Mouse (Mus musculus) forebrain, embryonic 12.5 days (tissue): ENCODE data around the gene St6galnac4. TPM values are rescaled to one million over a fixed set of nuclear protein-coding genes. Genes with fewer than 3 reads are reported as not detected.

Source experiments
- ATAC-seq: fragments of 200-750 bp; cut with Nextera tagmentation; 2 replicates; pipeline ENCODE4 v1.8.0; 2017; ENCODE audit warnings: moderate TSS enrichment; ENCODE audit not compliant: low FRiP score
- H3K27ac ChIP-seq: fragments of 300-500 bp; sonication (generic); 2 replicates; pipeline ENCODE4 v1.5.1; 2016; ENCODE audit warnings: mild to moderate bottlenecking
- H3K27me3 ChIP-seq: fragments of 300-500 bp; sonication (generic); 2 replicates; pipeline ENCODE4 v1.6.1; 2016; ENCODE audit warnings: mild to moderate bottlenecking
- H3K36me3 ChIP-seq: fragments of 300-500 bp; sonication (generic); replicated peaks from 2 replicates; pipeline ENCODE4 v1.6.1; 2016; ENCODE audit warnings: mild to moderate bottlenecking
- H3K4me1 ChIP-seq: fragments of 300-500 bp; sonication (generic); 2 replicates; pipeline ENCODE4 v1.6.1; 2016
- H3K4me2 ChIP-seq: fragments of 300-500 bp; sonication (generic); 2 replicates; pipeline ENCODE4 v1.6.1; 2016; ENCODE audit warnings: mild to moderate bottlenecking, moderate library complexity
- H3K4me3 ChIP-seq: fragments of 300-500 bp; sonication (generic); replicated peaks from 2 replicates; pipeline ENCODE4 v1.5.1; 2016; ENCODE audit warnings: mild to moderate bottlenecking
- H3K9ac ChIP-seq: fragments of 300-500 bp; sonication (generic); 2 replicates; pipeline ENCODE4 v1.6.1; 2016; ENCODE audit warnings: mild to moderate bottlenecking
- H3K9me3 ChIP-seq: fragments of 300-500 bp; sonication (generic); 2 replicates; pipeline ENCODE4 v1.6.1; 2016
- WGBS: fragments of 180-500 bp; shearing (Covaris S2); methylation state at CpG from one replicate; pipeline ENCODE4 v1.1.7; 2016; 5-methylcytosine and 5-hydroxymethylcytosine counted together
- polyA plus RNA-seq: library from polyadenylated mRNA; unstranded; fragments of >200 nt; fragmentation: Nextera tagmentation; extraction: Ambion mirVana; gene quantifications from 2 replicates; pipeline ENCODE4 v1.2.1, GENCODE M21; 2016

The St6galnac4 gene
- polyA plus RNA-seq, 1 experiment from 2014 or later, result 17.0 TPM

DNA sequence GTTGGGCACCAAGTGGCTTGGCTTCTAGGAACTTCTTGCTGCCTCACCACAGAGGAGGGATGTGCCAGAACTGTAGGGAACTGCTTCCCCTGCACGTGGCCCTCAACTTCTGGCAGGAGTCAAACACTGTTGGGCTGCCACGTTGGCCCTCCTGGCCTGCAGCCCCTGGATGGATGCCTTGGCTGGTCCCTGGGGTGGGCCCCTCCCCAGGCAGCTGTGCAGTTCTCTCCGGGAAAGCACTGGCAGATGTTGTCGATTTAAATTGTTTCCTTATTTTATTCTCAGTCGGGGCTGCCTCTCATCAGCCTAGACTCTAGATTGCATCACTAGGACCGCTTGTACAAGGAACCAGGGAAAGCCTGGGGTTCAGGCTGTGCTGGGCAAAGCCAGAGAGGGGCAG is 37.1 kb upstream of the St6galnac4 start:
- peaks cover 9% of the 10 kb centered on the region for H3K4me1 ChIP-seq
- no peak overlapping the region for H3K4me2 ChIP-seq
- WGBS, result 79% methylated on average over 6 of the region's 6 CpGs
- no peaks in the 10 kb centered on the region for H3K36me3 ChIP-seq
- no peak overlapping the region for H3K27ac ChIP-seq
- ATAC-seq, result no peak
- no peaks in the 10 kb centered on the region for H3K27me3 ChIP-seq
- no peaks in the 10 kb centered on the region for H3K9me3 ChIP-seq
- no peak overlapping the region for H3K4me3 ChIP-seq
- no peak overlapping the region for H3K9ac ChIP-seq

DNA sequence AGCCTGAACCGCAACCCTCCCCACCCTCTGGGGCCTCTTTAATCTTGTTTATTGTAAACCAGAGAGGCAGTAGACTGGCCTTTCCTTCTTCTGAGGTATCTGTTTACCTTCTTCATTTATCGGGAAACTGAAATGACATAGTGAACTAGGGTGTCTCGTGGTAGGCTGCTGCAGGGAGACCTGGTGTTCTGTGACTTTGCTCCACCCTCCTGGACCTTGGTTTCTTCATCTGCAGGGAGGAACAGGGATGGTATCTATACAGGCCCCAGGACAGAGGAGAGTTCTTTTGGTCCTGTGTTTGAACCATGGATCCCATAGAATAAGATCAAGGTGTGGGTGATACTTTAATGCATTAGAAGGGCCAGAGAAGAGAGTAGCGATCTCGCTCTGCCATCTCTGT is 35.7 kb upstream of the St6galnac4 start:
- H3K9ac ChIP-seq, result no peak overlapping the region
- no peaks in the 10 kb centered on the region for H3K9me3 ChIP-seq
- no peak for ATAC-seq
- no peak overlapping the region for H3K4me3 ChIP-seq
- H3K27ac ChIP-seq, result no peak overlapping the region
- peaks cover 20% of the 10 kb centered on the region for H3K4me1 ChIP-seq
- no peak overlapping the region for H3K4me2 ChIP-seq
- H3K36me3 ChIP-seq, result no peaks in the 10 kb centered on the region
- WGBS, result 94% methylated on average over 5 of the region's 5 CpGs
- no peaks in the 10 kb centered on the region for H3K27me3 ChIP-seq

DNA sequence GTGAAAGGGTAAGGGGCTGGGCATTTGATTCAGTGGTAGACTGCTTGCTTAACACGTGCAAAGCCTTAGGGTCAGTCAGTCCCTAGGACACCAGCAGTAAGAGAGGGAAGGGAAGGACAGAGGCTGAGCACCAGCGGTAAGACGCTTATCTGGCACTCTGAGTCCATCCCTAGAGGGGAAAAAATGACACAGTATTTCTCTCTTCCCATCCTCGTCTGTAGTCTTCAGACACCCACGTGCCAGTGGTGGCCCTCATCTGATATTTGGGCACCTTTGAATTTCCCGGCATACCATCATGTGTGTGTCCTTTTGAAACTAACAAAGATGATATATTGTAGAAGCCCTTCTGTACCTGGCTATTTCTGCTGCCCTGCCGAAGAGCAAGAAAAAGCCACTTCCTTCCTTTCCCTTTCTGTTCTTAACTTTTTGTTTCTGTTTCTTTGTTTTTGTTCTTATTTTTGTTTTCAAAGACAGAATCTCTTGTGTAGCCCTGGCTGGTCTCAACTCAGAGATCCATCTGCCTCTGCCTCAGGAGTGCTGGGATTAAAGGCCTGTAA is 33.2 kb upstream of the St6galnac4 start:
- H3K4me1 ChIP-seq, result peaks cover 35% of the 10 kb centered on the region
- ATAC-seq, result no peak
- no peak overlapping the region for H3K4me3 ChIP-seq
- no peak overlapping the region for H3K4me2 ChIP-seq
- H3K36me3 ChIP-seq, result no peaks in the 10 kb centered on the region
- H3K9me3 ChIP-seq, result no peaks in the 10 kb centered on the region
- no peak overlapping the region for H3K27ac ChIP-seq
- WGBS, result 76% methylated on average over 7 of the region's 7 CpGs
- no peaks in the 10 kb centered on the region for H3K27me3 ChIP-seq
- H3K9ac ChIP-seq, result no peak overlapping the region

DNA sequence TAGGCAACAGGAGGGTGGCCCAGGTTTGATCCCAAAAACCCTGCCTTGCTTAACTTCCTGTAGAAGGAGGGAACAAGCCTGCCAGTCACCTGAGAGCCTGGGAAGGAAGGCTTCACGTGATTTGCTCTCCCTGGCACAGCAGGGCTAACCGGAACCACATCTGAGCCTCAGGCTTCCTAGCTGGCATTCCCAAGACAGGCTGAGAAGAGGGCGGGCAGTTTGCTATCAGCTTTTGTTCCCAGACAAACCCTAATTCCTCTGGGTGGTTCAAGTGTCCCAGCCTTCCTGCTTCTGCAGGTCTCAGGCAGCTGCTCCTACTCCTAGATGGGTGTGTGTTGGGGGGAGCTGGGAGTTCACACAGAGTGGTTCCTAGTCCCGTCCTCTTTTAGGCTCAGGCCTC is 31.4 kb upstream of the St6galnac4 start:
- Histone ChIP-seq H3K9me3 (no peaks in the 10 kb centered on the region), H3K27me3 (no peaks in the 10 kb centered on the region), H3K4me2 (no peak overlapping the region), H3K4me3 (no peak overlapping the region), H3K36me3 (no peaks in the 10 kb centered on the region), H3K9ac (peak overlapping the region; percentile 17; the same call in 1 of the 2 replicates), H3K27ac (peak overlapping the region; percentile 36; the same call in 1 of the 2 replicates), H3K4me1 (peaks cover 48% of the 10 kb centered on the region)
- WGBS, result 37% methylated on average over 4 of the region's 4 CpGs
- no peak for ATAC-seq

DNA sequence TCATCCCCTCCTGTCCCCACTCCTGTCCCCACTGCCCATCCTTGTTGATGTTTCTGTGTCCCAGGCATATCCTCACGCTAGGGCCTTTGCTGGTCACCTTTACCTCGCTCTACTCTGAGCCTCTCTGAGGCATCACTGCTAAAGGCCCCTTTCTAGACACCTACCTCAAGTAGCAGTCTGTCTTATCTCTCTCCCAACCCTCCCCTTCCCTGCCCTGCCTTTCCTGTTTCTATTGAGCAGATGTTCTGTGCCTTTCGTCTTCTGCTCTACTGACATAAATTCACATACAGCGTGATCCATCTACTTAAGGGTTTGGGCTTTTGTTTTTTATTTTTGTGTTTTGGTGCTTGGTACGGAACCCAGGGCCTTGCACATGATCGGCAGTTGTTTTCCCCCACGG is 30.9 kb upstream of the St6galnac4 start:
- Histone ChIP-seq H3K36me3 (no peaks in the 10 kb centered on the region), H3K4me1 (peaks cover 53% of the 10 kb centered on the region), H3K27ac (peak overlapping the region; percentile 42; the same call in 1 of the 2 replicates), H3K9ac (peak overlapping the region; percentile 17; the same call in 1 of the 2 replicates), H3K4me2 (no peak overlapping the region), H3K9me3 (no peaks in the 10 kb centered on the region), H3K27me3 (no peaks in the 10 kb centered on the region), H3K4me3 (no peak overlapping the region)
- 86% methylated on average over 7 of the region's 7 CpGs for WGBS
- ATAC-seq, result no peak

DNA sequence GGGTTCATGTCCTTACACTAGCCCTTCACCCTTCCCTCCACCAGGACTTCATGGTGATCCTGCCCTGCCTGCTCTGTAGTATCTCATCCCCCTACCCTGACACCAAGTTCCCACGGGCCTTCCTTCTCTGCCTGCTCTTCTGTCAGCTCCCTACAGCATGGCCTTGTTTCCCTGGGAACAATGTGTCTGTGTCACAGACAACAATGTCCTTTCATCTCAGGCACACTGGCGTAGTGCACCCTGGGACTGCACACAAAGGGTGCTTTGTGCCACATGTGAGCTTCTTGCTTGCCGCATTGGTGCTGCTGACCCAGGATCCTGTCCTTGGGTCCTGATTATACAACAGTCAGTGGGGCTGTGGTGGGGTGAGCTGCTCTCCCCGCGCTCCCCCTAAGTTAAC is 27.3 kb upstream of the St6galnac4 start:
- ATAC-seq, result peak; percentile 83
- Histone ChIP-seq H3K4me1 (peaks cover 53% of the 10 kb centered on the region), H3K9me3 (no peaks in the 10 kb centered on the region), H3K36me3 (peaks cover 21% of the 10 kb centered on the region), H3K4me2 (peak overlapping the region; percentile 25; the same call in 1 of the 2 replicates), H3K27ac (peak overlapping the region; percentile 88), H3K4me3 (no peak overlapping the region), H3K27me3 (no peaks in the 10 kb centered on the region), H3K9ac (peak overlapping the region; percentile 39; the same call in 1 of the 2 replicates)
- WGBS, result 6% methylated on average over 5 of the region's 5 CpGs

DNA sequence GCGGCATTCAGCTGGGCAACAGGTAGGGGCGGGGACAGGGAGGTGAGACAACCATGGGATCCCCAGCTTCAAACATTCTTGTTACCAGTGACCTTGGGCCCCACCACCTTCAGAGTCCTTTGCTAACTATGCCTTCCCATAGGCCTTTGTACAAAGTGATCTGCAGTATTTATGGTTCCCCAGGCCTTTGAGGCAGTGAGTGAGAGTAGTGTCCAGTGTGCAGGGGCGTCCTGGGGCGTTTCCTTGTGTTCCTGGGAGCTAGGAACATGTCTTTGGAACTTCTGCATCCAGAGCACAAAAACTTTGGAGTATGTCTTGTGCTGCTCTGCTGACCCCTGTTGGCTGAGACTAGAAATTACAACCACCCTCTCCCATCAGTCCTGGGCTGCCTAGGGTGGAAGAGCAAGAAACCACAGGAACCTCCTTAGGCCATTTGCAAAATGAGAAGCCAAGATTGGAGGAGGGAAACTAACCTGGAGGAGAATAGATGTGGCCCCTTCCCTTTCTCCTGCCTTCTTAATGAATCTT is 20.3 kb upstream of the St6galnac4 start:
- no peaks in the 10 kb centered on the region for H3K9me3 ChIP-seq
- no peak overlapping the region for H3K9ac ChIP-seq
- WGBS, result 47% methylated on average over 4 of the region's 4 CpGs
- ATAC-seq, result no peak
- no peak overlapping the region for H3K4me2 ChIP-seq
- no peak overlapping the region for H3K4me3 ChIP-seq
- H3K36me3 ChIP-seq, result peaks cover 59% of the 10 kb centered on the region
- peaks cover 6% of the 10 kb centered on the region for H3K4me1 ChIP-seq
- no peaks in the 10 kb centered on the region for H3K27me3 ChIP-seq
- no peak overlapping the region for H3K27ac ChIP-seq

DNA sequence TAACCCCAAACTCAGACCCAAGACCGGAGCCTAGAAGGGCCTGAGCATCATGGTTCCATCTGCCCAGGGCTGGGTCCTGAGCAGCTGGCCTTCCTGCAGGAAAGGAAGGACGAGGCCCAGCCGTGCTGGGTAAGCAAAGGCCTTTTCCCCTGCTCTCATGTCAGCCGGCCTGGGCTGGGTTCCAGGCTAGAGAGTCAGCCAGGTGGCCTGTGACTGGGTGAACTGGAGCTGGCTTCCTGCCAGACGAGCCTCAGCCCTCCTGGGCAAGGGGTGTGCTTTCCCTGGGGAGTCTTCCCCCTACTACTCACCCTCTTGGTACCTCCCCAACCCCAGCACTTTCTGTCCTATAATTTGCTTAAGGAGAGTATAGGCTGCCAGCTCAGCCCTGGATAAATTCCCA is 18.7 kb upstream of the St6galnac4 start:
- H3K9ac ChIP-seq, result no peak overlapping the region
- no peak for ATAC-seq
- peaks cover 12% of the 10 kb centered on the region for H3K4me1 ChIP-seq
- no peak overlapping the region for H3K27ac ChIP-seq
- peaks cover 52% of the 10 kb centered on the region for H3K36me3 ChIP-seq
- no peak overlapping the region for H3K4me3 ChIP-seq
- no peaks in the 10 kb centered on the region for H3K9me3 ChIP-seq
- no peaks in the 10 kb centered on the region for H3K27me3 ChIP-seq
- WGBS, result 75% methylated on average over 5 of the region's 5 CpGs
- no peak overlapping the region for H3K4me2 ChIP-seq

DNA sequence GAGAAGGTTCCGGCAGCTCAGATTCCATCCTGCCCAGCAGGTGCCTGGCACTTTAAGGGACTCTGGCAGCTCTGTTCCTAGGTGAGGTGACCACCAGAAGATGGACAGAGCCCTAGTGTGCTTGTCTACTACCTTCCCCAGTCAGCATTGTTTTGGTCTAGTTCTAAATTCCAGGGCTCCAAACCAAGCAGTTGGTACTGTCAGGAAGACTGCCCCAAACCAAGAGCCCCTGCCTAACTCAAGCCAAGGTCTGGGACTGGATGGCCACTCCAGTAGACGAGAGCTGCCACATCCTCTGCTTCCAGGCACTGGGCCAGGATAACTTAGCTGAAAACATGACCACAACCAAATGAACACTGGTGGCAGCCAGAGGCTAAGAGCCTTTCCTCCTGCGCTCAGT is 18.0 kb upstream of the St6galnac4 start:
- no peak overlapping the region for H3K27ac ChIP-seq
- peaks cover 12% of the 10 kb centered on the region for H3K4me1 ChIP-seq
- WGBS, result 92% methylated on average over 3 of the region's 3 CpGs
- no peak overlapping the region for H3K9ac ChIP-seq
- H3K4me2 ChIP-seq, result no peak overlapping the region
- H3K9me3 ChIP-seq, result no peaks in the 10 kb centered on the region
- no peaks in the 10 kb centered on the region for H3K27me3 ChIP-seq
- ATAC-seq, result no peak
- no peak overlapping the region for H3K4me3 ChIP-seq
- peaks cover 44% of the 10 kb centered on the region for H3K36me3 ChIP-seq

DNA sequence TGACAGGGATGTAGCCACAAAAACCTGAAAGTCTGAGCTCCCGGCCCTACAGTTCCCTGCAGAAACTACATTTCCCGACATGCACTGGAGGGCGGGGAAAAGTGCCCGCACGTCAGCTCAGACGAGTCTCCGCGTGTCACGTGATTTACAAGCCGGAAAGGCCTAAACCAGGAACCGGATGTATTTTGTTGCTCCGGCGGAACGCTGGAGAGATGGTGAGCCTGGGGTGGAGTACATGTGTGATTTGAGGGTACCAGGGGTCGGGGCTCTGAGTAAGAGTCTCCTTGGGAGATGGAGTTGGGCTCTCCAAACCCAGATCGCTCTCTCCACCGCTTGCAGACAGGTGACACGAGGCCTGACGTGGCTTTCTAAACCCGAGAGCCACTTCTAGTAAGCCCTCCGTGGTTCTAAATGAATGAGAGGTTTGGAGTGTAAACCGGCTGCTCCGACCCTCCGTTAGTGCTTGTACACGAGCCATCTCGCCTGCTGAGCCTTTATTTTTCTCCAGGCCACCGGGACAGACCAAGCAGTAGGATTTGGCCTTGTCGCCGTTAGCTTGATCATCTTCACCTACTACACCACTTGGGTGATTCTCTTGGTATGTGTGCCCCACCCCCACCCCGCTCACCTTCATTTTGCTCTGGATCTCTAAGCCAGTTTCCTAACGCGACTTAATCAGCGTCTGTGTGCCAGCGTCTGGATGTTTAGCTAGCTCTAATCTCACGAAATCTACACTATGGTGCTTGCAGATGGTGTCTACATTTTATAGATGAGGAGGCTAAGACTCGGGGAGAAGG is 16.0 kb upstream of the St6galnac4 start, which contains the start of gene Dpm2:
Gene Dpm2 (plus strand): TSS at position 161 of the 797 bp plus-strand sequence.
- Histone ChIP-seq H3K27me3 (no peaks in the 10 kb centered on the region), H3K4me3 (peak within 1 kb of the TSS; percentile 72), H3K9ac (peak within 1 kb of the TSS; percentile 74), H3K4me1 (peaks cover 15% of the 10 kb centered on the region), H3K4me2 (peak within 1 kb of the TSS; percentile 97), H3K9me3 (no peaks in the 10 kb centered on the region), H3K27ac (peak within 1 kb of the TSS; percentile 53; the same call in 1 of the 2 replicates), H3K36me3 (peaks cover 25% of the 10 kb centered on the region)
- ATAC-seq, result peak; percentile 82
- 2% methylated on average over 36 of the region's 36 CpGs for WGBS

DNA sequence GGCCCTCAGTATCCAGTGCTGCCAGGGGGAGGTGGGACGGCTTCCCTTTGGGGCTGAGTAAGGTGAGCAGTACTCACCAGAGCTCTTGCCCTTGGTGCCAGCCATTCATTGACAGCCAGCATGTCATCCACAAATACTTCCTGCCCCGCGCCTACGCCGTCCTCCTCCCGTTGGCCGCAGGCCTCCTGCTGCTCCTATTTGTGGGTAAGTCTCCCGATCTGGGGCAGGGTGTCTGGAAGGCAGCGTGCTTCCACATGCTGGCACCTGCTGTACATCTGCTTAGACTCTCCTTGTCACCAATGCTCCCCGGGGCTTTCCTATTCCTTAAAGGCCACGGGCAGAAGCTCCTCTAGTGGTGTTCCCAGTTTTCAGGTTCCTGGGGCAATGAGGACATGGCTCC is 14.7 kb upstream of the St6galnac4 start:
- Histone ChIP-seq H3K4me1 (peaks cover 18% of the 10 kb centered on the region), H3K27me3 (peaks cover 13% of the 10 kb centered on the region), H3K9me3 (no peaks in the 10 kb centered on the region), H3K27ac (no peak overlapping the region), H3K36me3 (peaks cover 15% of the 10 kb centered on the region), H3K4me2 (peak overlapping the region; percentile 97; the same call in 1 of the 2 replicates), H3K4me3 (no peak overlapping the region), H3K9ac (no peak overlapping the region)
- ATAC-seq, result no peak
- WGBS, result 96% methylated on average over 11 of the region's 11 CpGs

DNA sequence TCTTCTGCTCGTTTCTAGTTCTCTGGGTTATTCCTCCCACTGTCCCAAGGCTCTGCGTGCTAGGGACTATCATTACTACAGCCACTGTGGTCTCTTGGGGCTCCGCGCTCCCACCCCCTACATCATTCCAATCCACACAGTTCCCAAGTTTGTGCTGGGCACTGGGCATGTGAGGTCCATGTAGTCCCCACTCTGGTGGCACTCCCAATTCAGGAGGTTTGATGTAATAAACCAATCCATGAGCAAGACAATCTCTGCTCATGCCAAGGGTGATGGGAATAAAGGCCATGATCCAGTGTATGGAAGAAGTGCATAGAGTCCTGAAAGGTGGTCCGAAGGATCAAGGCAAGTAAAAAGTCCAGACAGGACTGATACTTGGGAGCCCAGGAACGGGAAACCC is 12.4 kb upstream of the St6galnac4 start, which contains the start of gene Pip5kl1:
Gene Pip5kl1 (plus strand): TSS at position 301 of the 400 bp plus-strand sequence.
- ATAC-seq, result no peak
- H3K9ac ChIP-seq, result peak within 1 kb of the TSS; percentile 69
- 81% methylated on average over 6 of the region's 6 CpGs for WGBS
- peaks cover 18% of the 10 kb centered on the region for H3K4me1 ChIP-seq
- H3K4me3 ChIP-seq, result peak within 1 kb of the TSS; percentile 54
- H3K4me2 ChIP-seq, result peak within 1 kb of the TSS; percentile 100
- H3K27me3 ChIP-seq, result peaks cover 36% of the 10 kb centered on the region
- H3K9me3 ChIP-seq, result no peaks in the 10 kb centered on the region
- no peaks in the 10 kb centered on the region for H3K36me3 ChIP-seq
- H3K27ac ChIP-seq, result no peak within 1 kb of the TSS
